Mouse (Mus musculus): ENCODE results near the gene Gramd1b. TPM values are rescaled to one million over a fixed set of nuclear protein-coding genes. Genes with fewer than 3 reads are reported as not detected.

Gramd1b gene
- polyA plus RNA-seq, 1 experiment from 2014 or later, result 4.9 TPM

DNA sequence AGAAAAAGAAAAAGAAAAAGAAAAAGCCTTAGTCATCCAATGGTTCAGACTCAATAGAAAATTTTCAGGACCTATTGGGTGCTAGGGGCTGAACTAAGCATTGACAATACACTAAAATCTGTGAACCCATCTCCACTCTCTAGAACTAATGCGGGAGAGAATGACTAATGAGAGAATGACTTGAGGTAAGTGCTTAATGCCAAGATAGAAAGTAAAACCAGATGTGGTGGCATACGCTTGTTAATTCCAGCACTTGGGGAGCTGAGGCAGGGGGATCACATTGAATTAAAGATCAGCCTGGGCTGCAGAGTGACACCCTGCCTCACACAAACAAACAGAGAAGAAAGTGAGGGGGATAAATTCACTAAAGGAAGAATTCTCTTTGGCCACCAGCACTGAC lies 131.0 kb downstream of the Gramd1b start:
- Histone ChIP-seq H3K4me3 (ENCODE audit: low read length) (no peak overlapping the region), H3K9ac (ENCODE audit: low read depth, low read length) (no peak overlapping the region), H3K4me2 (ENCODE audit: low read depth, low read length) (no peak overlapping the region), H3K27ac (ENCODE audit: low read length) (no peak overlapping the region), H3K36me3 (ENCODE audit: control insufficient read depth, insufficient read depth, low read length) (no peaks in the 10 kb centered on the region), H3K4me1 (ENCODE audit: control insufficient read depth, insufficient read depth, low read length) (no peaks in the 10 kb centered on the region), H3K9me3 (ENCODE audit: control insufficient read depth, low read length) (no peaks in the 10 kb centered on the region), H3K27me3 (replicated peaks; ENCODE audit: control insufficient read depth, insufficient read depth, low read length) (no peaks in the 10 kb centered on the region)
- 89% methylated on average over 2 of the region's 2 CpGs for WGBS
- ATAC-seq, result no peak

DNA sequence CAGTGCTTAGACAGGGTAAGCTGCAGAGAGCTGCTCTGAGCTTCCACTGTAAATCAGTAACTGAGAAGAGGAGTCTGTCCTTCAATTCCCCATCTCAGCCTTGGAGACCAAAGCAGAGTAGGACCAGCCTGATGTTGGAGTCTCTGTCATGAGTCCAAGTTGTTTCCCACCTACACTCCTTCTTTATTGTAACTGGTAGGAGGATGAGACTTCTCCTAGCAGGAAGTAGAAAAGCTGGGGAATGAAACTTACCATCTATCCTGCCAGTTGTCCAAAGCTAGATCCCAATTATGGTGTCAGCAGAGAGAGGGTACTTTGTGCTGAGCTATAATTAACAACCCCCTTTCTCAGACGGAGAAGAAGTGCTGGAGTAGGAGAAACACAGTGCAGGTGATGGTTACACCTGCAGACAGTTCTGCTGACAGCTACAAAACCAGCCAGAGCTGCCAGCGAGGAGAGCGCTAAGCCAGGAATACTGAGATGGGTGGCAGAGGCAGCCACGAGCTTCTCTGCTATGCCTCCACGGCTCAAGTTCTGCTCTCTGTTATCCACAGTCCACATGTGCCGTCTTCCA lies 131.7 kb downstream of the Gramd1b start:
- Histone ChIP-seq H3K9ac (ENCODE audit: low read depth, low read length) (no peak overlapping the region), H3K27ac (ENCODE audit: low read length) (no peak overlapping the region)
- 80% methylated on average over 6 of the region's 6 CpGs for WGBS

DNA sequence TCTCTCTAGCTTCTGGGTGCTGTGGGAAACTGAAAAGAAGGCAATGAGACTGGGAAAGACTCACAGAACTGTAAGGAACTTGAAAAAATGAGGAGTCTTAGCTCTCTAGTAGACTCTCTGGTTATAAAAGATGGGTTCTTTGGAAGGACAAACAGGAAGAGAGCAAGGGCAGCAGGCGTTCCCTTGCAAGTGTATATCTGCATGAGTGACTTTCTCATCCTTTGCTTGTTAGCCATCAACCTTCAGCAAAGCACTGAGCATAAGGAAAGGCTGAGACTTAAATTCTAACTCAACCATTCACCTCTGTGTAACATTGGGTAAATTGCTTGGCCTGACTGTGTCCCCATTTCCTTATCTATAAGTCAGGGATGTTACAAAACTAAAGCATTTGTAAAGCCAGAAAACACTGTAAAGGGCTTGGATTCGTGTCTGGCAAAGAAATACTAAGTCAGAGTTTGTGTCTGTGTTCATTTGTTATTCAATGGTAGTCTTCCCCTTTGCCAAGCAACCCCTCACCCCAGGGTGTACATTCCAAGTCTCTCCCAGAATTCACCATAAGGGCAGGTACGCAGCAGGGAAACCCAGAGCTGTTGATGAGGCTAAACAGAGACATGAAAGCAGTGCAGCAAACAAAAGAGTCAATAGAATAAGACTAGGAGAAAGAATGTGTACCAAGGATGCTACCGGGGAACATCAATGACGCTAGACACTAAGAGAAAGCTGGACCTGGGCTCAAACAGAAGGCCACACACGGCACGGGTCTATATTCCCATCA lies 133.5 kb downstream of the Gramd1b start:
- ATAC-seq, result no peak
- Histone ChIP-seq H3K4me3 (ENCODE audit: low read length) (no peak overlapping the region), H3K27me3 (replicated peaks; ENCODE audit: control insufficient read depth, insufficient read depth, low read length) (no peaks in the 10 kb centered on the region), H3K4me1 (ENCODE audit: control insufficient read depth, insufficient read depth, low read length) (peaks cover 2% of the 10 kb centered on the region; the same call in 1 of the 2 replicates), H3K36me3 (ENCODE audit: control insufficient read depth, insufficient read depth, low read length) (no peaks in the 10 kb centered on the region), H3K4me2 (ENCODE audit: low read depth, low read length) (no peak overlapping the region), H3K27ac (ENCODE audit: low read length) (no peak overlapping the region), H3K9me3 (ENCODE audit: control insufficient read depth, low read length) (no peaks in the 10 kb centered on the region), H3K9ac (ENCODE audit: low read depth, low read length) (no peak overlapping the region)
- 75% methylated on average over 7 of the region's 7 CpGs for WGBS

More for the DNA sequence above, 131.7 kb downstream of the Gramd1b start:
- ATAC-seq, result 0 out of 2 replicates have a peak, but pooled peaks have one; percentile 6
- no peak overlapping the region for H3K4me3 ChIP-seq (ENCODE audit: low read length)
- H3K27me3 ChIP-seq (replicated peaks; ENCODE audit: control insufficient read depth, insufficient read depth, low read length), result no peaks in the 10 kb centered on the region
- H3K4me2 ChIP-seq (ENCODE audit: low read depth, low read length), result no peak overlapping the region
- H3K36me3 ChIP-seq (ENCODE audit: control insufficient read depth, insufficient read depth, low read length), result no peaks in the 10 kb centered on the region
- no peaks in the 10 kb centered on the region for H3K4me1 ChIP-seq (ENCODE audit: control insufficient read depth, insufficient read depth, low read length)
- H3K9me3 ChIP-seq (ENCODE audit: control insufficient read depth, low read length), result no peaks in the 10 kb centered on the region

DNA sequence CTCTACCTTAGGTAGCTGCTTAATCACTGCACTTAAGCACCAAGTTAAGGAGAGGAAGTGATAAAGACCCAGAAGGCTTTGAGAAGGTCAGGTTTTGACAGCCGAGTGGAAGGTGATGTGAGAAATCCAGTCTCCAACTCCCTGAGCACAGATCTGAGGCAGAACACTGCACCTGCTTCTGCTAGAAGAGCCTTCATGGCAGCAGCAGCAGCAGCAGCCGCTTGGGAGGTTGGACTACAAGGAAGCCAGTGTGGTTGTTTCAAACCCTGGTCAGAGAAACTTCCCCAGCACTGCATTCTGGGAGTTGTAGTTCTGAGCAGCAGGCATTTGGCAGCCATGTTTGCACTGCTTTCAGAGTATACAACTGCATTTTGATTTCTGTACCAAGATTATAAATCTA lies 134.1 kb downstream of the Gramd1b start:
- WGBS, result 18% methylated on average over 2 of the region's 2 CpGs
- Histone ChIP-seq H3K9me3 (ENCODE audit: control insufficient read depth, low read length) (no peaks in the 10 kb centered on the region), H3K27me3 (replicated peaks; ENCODE audit: control insufficient read depth, insufficient read depth, low read length) (no peaks in the 10 kb centered on the region), H3K4me3 (ENCODE audit: low read length) (peak overlapping the region; percentile 16; the same call in 1 of the 2 replicates), H3K27ac (ENCODE audit: low read length) (no peak overlapping the region), H3K9ac (ENCODE audit: low read depth, low read length) (peak overlapping the region; percentile 12; the same call in 1 of the 2 replicates), H3K36me3 (ENCODE audit: control insufficient read depth, insufficient read depth, low read length) (no peaks in the 10 kb centered on the region), H3K4me1 (ENCODE audit: control insufficient read depth, insufficient read depth, low read length) (peaks cover 9% of the 10 kb centered on the region; the same call in 1 of the 2 replicates), H3K4me2 (ENCODE audit: low read depth, low read length) (peak overlapping the region; percentile 31)
- ATAC-seq, result peak; percentile 81

DNA sequence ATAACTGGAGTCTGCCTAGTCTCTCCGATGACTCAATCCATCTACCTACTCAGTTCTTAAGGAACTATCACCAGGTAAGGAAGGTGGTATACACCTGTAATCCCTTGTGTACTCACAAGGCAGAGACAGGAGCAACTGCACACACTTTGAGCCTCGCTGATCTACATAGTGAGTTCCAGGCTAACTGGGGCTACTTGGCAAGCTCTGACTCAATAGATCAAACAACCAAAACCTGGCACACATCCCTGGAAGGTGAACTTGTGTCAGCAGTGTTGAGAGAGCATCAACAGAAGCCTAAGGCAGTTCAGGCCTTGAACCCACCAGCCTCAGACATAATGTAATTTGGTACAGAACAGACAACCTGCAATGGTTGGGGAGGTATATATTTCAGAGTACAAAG lies 135.0 kb downstream of the Gramd1b start:
- peaks cover 9% of the 10 kb centered on the region; the same call in 1 of the 2 replicates for H3K4me1 ChIP-seq (ENCODE audit: control insufficient read depth, insufficient read depth, low read length)
- ATAC-seq, result no peak
- WGBS, result 95% methylated on average over 2 of the region's 2 CpGs
- no peak overlapping the region for H3K27ac ChIP-seq (ENCODE audit: low read length)
- no peaks in the 10 kb centered on the region for H3K36me3 ChIP-seq (ENCODE audit: control insufficient read depth, insufficient read depth, low read length)
- no peaks in the 10 kb centered on the region for H3K9me3 ChIP-seq (ENCODE audit: control insufficient read depth, low read length)
- H3K9ac ChIP-seq (ENCODE audit: low read depth, low read length), result no peak overlapping the region
- H3K27me3 ChIP-seq (replicated peaks; ENCODE audit: control insufficient read depth, insufficient read depth, low read length), result no peaks in the 10 kb centered on the region
- H3K4me3 ChIP-seq (ENCODE audit: low read length), result no peak overlapping the region
- H3K4me2 ChIP-seq (ENCODE audit: low read depth, low read length), result no peak overlapping the region

DNA sequence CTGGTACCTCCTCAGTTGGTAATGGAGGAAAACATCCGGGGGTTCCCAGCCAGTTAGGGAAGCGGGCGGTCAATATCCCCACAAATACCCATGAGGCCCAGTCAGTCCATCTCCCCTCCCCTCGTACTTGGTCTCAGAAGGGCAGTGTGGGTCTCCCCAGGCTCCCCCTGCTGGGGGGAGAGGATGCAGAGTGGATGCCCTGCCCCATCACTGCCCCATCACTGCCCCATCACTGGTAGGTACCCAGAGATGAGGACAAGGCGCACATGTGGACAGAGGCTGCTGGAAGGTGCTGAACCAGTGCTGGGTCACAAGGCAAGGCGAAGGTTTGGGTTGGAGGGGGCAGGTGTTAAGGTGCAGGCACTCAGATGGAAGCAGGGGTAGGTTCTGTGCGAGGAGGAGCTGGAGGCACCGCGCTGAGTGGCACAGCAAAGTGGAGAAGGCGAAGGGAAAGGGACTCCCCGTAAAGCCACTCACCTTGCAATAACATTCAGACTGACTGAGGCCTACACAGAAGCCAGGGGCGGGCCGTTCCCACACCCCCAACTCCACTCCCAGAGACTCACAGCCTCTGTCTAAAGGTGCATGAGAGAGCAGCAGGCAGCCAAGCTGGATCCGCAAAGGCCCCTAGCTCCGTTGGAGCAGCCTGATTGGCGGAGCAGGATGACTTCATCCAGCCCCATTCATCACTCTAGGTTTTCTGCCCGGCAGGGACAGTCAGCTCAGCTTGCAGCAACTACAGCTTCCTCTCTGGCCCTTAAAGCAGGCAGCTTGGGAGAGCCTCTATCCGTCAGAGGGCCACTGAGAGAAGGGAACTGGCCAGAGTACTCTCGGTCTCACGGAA lies 139.1 kb downstream of the Gramd1b start:
- peak overlapping the region; percentile 43 for H3K9ac ChIP-seq (ENCODE audit: low read depth, low read length)
- WGBS, result 36% methylated on average over 20 of the region's 20 CpGs
- peak overlapping the region; percentile 34 for H3K4me2 ChIP-seq (ENCODE audit: low read depth, low read length)
- ATAC-seq, result peak; percentile 64
- no peak overlapping the region for H3K4me3 ChIP-seq (ENCODE audit: low read length)
- H3K4me1 ChIP-seq (ENCODE audit: control insufficient read depth, insufficient read depth, low read length), result peaks cover 12% of the 10 kb centered on the region
- no peaks in the 10 kb centered on the region for H3K27me3 ChIP-seq (replicated peaks; ENCODE audit: control insufficient read depth, insufficient read depth, low read length)
- no peaks in the 10 kb centered on the region for H3K36me3 ChIP-seq (ENCODE audit: control insufficient read depth, insufficient read depth, low read length)
- peak overlapping the region; percentile 42; the same call in 1 of the 2 replicates for H3K27ac ChIP-seq (ENCODE audit: low read length)
- no peaks in the 10 kb centered on the region for H3K9me3 ChIP-seq (ENCODE audit: control insufficient read depth, low read length)

DNA sequence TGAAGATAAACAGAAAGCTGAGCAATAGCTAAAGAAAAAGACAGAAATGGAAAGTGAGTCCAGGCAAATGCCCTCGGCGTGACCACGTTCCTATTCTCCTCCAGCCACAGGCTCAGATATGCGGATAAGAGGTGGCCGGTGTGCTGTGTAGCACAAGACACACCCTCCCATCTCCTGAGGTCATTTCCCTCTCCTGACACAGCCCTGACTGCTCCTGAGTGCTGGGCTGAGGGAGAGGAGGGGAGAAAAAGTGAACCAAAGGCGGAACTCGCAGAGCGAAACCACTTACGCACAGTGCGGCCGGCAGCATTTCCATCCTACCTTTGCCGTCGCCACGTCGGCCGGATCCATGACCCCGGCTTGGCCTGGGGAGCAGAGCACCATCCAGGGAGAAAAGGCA lies 139.8 kb downstream of the Gramd1b start:
- no peak overlapping the region for H3K9ac ChIP-seq (ENCODE audit: low read depth, low read length)
- WGBS, result 75% methylated on average over 17 of the region's 17 CpGs
- H3K9me3 ChIP-seq (ENCODE audit: control insufficient read depth, low read length), result no peaks in the 10 kb centered on the region
- H3K4me2 ChIP-seq (ENCODE audit: low read depth, low read length), result no peak overlapping the region
- no peak overlapping the region for H3K27ac ChIP-seq (ENCODE audit: low read length)
- H3K4me1 ChIP-seq (ENCODE audit: control insufficient read depth, insufficient read depth, low read length), result peaks cover 12% of the 10 kb centered on the region
- no peaks in the 10 kb centered on the region for H3K36me3 ChIP-seq (ENCODE audit: control insufficient read depth, insufficient read depth, low read length)
- H3K4me3 ChIP-seq (ENCODE audit: low read length), result no peak overlapping the region
- no peaks in the 10 kb centered on the region for H3K27me3 ChIP-seq (replicated peaks; ENCODE audit: control insufficient read depth, insufficient read depth, low read length)
- peak; percentile 59; the same call in 1 of the 2 replicates for ATAC-seq

DNA sequence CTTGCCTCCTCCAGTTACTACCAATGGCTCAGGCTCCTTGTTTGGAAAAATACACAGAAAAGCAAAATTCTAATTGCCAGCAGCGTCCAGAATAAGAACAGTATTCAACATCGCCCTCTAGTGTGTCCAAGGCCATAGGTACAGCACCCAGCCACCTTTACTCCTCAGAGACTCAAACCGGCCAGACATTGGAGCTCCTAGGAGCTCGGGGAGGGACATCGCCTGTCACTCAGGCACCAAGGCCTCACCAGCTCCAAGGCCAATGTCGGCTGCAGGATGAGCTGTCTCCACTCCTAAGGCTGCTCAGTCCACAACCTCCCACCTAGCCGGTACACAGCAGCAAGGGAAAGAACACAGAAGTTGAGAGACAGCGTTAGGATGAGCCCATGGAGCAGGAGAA lies 140.3 kb downstream of the Gramd1b start:
- Histone ChIP-seq H3K27ac (ENCODE audit: low read length) (no peak overlapping the region), H3K4me2 (ENCODE audit: low read depth, low read length) (no peak overlapping the region), H3K27me3 (replicated peaks; ENCODE audit: control insufficient read depth, insufficient read depth, low read length) (no peaks in the 10 kb centered on the region), H3K9ac (ENCODE audit: low read depth, low read length) (no peak overlapping the region), H3K4me3 (ENCODE audit: low read length) (no peak overlapping the region), H3K9me3 (ENCODE audit: control insufficient read depth, low read length) (no peaks in the 10 kb centered on the region), H3K36me3 (ENCODE audit: control insufficient read depth, insufficient read depth, low read length) (no peaks in the 10 kb centered on the region), H3K4me1 (ENCODE audit: control insufficient read depth, insufficient read depth, low read length) (peaks cover 12% of the 10 kb centered on the region)
- 40% methylated on average over 8 of the region's 8 CpGs for WGBS
- ATAC-seq, result peak; percentile 67

DNA sequence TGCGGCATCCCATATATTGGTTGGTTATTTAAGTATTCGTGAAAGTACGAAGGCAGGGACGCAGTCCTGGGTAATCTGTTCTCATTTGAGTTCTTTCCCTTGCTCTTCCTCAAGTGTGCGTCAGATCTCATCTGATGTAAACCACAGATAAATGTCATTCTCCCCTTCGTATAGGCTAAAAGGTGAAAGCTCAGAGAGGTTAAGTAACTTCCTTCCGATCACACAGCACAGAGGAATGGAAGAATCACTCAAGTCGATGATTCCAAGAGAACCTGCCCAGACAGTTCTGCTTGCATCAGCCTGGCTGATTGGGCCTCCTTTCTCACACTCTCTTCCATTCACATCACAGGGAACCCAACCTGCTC lies 140.8 kb downstream of the Gramd1b start:
- WGBS, result 91% methylated on average over 8 of the region's 8 CpGs
- no peak for ATAC-seq
- H3K4me1 ChIP-seq (ENCODE audit: control insufficient read depth, insufficient read depth, low read length), result peaks cover 12% of the 10 kb centered on the region

More for the DNA sequence above, 140.8 kb downstream of the Gramd1b start:
- Histone ChIP-seq H3K4me2 (ENCODE audit: low read depth, low read length) (no peak overlapping the region), H3K36me3 (ENCODE audit: control insufficient read depth, insufficient read depth, low read length) (no peaks in the 10 kb centered on the region), H3K4me3 (ENCODE audit: low read length) (no peak overlapping the region), H3K27ac (ENCODE audit: low read length) (no peak overlapping the region), H3K9me3 (ENCODE audit: control insufficient read depth, low read length) (no peaks in the 10 kb centered on the region), H3K27me3 (replicated peaks; ENCODE audit: control insufficient read depth, insufficient read depth, low read length) (no peaks in the 10 kb centered on the region), H3K9ac (ENCODE audit: low read depth, low read length) (no peak overlapping the region)
